Mouse (Mus musculus) erythroblast, embryonic 14.5 days (primary cell): ENCODE measurements around the gene Fgd2.

Experiments
- GATA1 ChIP-seq: IDR thresholded peaks from 2 replicates; pipeline ENCODE4 v1.6.1; 2012; ENCODE audit warnings: low read length, inconsistent platforms, mixed read lengths
- TAL1 ChIP-seq: IDR thresholded peaks from 3 replicates; pipeline ENCODE4 v1.6.1; 2012; ENCODE audit warnings: low read length, inconsistent platforms, mixed read lengths

DNA sequence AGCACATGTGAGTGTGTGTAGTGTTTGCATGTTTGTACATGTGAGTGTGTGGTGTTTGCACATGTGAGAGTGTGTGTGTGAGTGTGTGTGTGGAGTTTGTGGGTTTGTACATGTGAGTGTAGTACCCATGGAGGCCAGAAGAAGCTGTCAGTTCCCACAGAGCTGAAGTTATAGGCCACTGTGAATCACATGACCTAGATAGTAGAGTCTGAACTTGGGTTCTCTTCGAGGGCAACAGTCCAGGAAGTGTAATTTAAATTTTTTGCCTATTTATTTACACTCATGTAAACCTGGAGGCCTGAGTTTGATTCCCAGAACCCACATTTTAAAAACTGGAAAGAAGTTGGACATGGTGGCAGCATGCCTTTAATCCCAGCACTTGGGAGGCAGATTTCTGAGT, 42.5 kb downstream of the Fgd2 start:
- TF ChIP-seq GATA1 (no peak), TAL1 (no peak)
